Comparison of ENCODE assay signal across 8 mouse cellular contexts in the genomic region with DNA sequence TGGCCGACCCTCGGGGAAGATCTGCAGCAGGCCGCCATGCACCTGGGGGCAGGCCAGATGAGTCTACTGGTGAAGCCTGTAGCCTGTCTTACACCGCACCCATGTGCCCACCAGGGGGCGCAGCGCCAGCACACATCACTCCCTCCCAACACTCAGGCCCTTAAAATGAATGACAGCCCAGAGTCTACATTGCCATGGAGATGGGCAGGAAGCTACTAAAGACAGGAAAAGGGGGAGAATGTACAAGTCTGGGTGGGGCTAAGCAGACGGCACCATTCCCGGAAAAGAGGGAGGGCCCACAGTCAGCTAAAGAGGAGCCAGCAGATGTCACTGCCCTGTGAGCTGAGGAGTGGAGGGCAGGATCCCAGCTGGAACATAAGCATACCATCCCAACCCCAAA. TPM values are rescaled to one million over a fixed set of nuclear protein-coding genes. Genes with fewer than 3 reads are reported as not detected.
DNase-seq lines count a peak whose midpoint lies in the region; ATAC-seq lines count a peak whose summit lies in the region.

No protein-coding gene starts in this region.

- peaks cover 44% of the 10 kb centered on the region for H3K4me1 ChIP-seq in embryonic facial prominence, embryonic 13.5 days
- H3K4me1 ChIP-seq in kidney, embryonic 14.5 days (ENCODE audit: control insufficient read depth, insufficient read depth, low read length) = peaks cover 30% of the 10 kb centered on the region
- peaks cover 57% of the 10 kb centered on the region for H3K4me1 ChIP-seq in limb, embryonic 15.5 days

- H3K4me2 ChIP-seq in embryonic facial prominence, embryonic 13.5 days = no peak overlapping the region
- no peak overlapping the region for H3K4me2 ChIP-seq in kidney, embryonic 14.5 days (replicated peaks; ENCODE audit: low read depth, low read length)
- H3K4me2 ChIP-seq in limb, embryonic 15.5 days = no peak overlapping the region

- H3K27me3 ChIP-seq in embryonic facial prominence, embryonic 13.5 days = no peaks in the 10 kb centered on the region
- no peaks in the 10 kb centered on the region for H3K27me3 ChIP-seq in kidney, embryonic 14.5 days (ENCODE audit: control insufficient read depth, insufficient read depth, low read length)
- H3K27me3 ChIP-seq in limb, embryonic 15.5 days = no peaks in the 10 kb centered on the region

- no peaks in the 10 kb centered on the region for H3K9me3 ChIP-seq in embryonic facial prominence, embryonic 13.5 days
- no peaks in the 10 kb centered on the region for H3K9me3 ChIP-seq in kidney, embryonic 14.5 days (ENCODE audit: control insufficient read depth, low read length)
- no peaks in the 10 kb centered on the region for H3K9me3 ChIP-seq in limb, embryonic 15.5 days

- 11% methylated on average over 8 of the region's 8 CpGs for WGBS in embryonic facial prominence, embryonic 13.5 days
- WGBS in kidney, embryonic 14.5 days = 11% methylated on average over 8 of the region's 8 CpGs
- 7% methylated on average over 8 of the region's 8 CpGs for WGBS in limb, embryonic 15.5 days

- no peak overlapping the region for H3K27ac ChIP-seq in embryonic facial prominence, embryonic 13.5 days
- no peak overlapping the region for H3K27ac ChIP-seq in kidney, embryonic 14.5 days (ENCODE audit: low read depth, low read length)
- H3K27ac ChIP-seq in limb, embryonic 15.5 days = 0 out of 2 replicates have a peak overlapping the region, but pooled peaks have one; percentile 33

- H3K9ac ChIP-seq in embryonic facial prominence, embryonic 13.5 days = no peak overlapping the region
- no peak overlapping the region for H3K9ac ChIP-seq in kidney, embryonic 14.5 days (ENCODE audit: low read depth, low read length)
- H3K9ac ChIP-seq in limb, embryonic 15.5 days = no peak overlapping the region

- peaks cover 66% of the 10 kb centered on the region for H3K36me3 ChIP-seq in embryonic facial prominence, embryonic 13.5 days
- peaks cover 60% of the 10 kb centered on the region for H3K36me3 ChIP-seq in kidney, embryonic 14.5 days (ENCODE audit: control insufficient read depth, insufficient read depth, low read length)
- peaks cover 74% of the 10 kb centered on the region for H3K36me3 ChIP-seq in limb, embryonic 15.5 days

- ATAC-seq in embryonic facial prominence, embryonic 13.5 days (ENCODE audit: insufficient number of reproducible peaks, insufficient read depth, low FRiP score, low TSS enrichment, low read depth) = peak; percentile 82
- peak; percentile 92 for ATAC-seq in kidney, embryonic 14.5 days (ENCODE audit: low FRiP score, low TSS enrichment)
- ATAC-seq in limb, embryonic 15.5 days (ENCODE audit: insufficient number of reproducible peaks, low FRiP score, low TSS enrichment, low read depth) = peak; percentile 80

- no peak overlapping the region for H3K4me3 ChIP-seq in embryonic facial prominence, embryonic 13.5 days
- no peak overlapping the region for H3K4me3 ChIP-seq in kidney, embryonic 14.5 days (ENCODE audit: low read length)
- H3K4me3 ChIP-seq in limb, embryonic 15.5 days = no peak overlapping the region

- DNase-seq in 416B (ENCODE audit: low read depth) = peak; percentile 95
- peak; percentile 68 to 73 for DNase-seq in adrenal gland, postnatal 4 days (ENCODE audit: low spot score in 2 of 2)
- DNase-seq in heart, adult 9 months (ENCODE audit: low spot score in 2 of 2) = peak; percentile 88 to 92
- DNase-seq in monocyte, adult 2 months (ENCODE audit: low read depth in 1 of 2, low spot score in 2 of 2) = peak; percentile 48 to 73
- DNase-seq in spleen, postnatal 36 days (ENCODE audit: low spot score in 2 of 2) = peak; percentile 84 to 86

RNA-seq across cellular contexts. Expression of a gene that starts 6.4 kb away (rescaled TPM):
- not detected for total RNA-seq in adrenal gland, postnatal 4 days (2021)
- 0.25 and 0.32 TPM in 2 replicates for polyA plus RNA-seq in embryonic facial prominence, embryonic 13.5 days (2015; fragmentation: Nextera tagmentation; extraction: Ambion mirVana)
- not detected in 2 replicates for polyA plus RNA-seq in kidney, embryonic 14.5 days (2014; fragmentation: Nextera tagmentation; extraction: Ambion mirVana)
- 0.09 TPM in 1 of 2 replicates, not detected in the other for polyA plus RNA-seq in limb, embryonic 15.5 days (2015; fragmentation: Nextera tagmentation; extraction: Ambion mirVana)

RNA-seq across cellular contexts. Expression of a gene that starts 6.7 kb away (rescaled TPM):
- total RNA-seq in adrenal gland, postnatal 4 days (2021) = 100 to 1,000 TPM; 106 to 111 TPM
- polyA plus RNA-seq in embryonic facial prominence, embryonic 13.5 days (2015; fragmentation: Nextera tagmentation; extraction: Ambion mirVana) = 69.2 and 77.7 TPM in 2 replicates
- 33.1 and 37.8 TPM in 2 replicates for polyA plus RNA-seq in kidney, embryonic 14.5 days (2014; fragmentation: Nextera tagmentation; extraction: Ambion mirVana)
- polyA plus RNA-seq in limb, embryonic 15.5 days (2015; fragmentation: Nextera tagmentation; extraction: Ambion mirVana) = 74.5 and 78.3 TPM in 2 replicates

RNA-seq across cellular contexts. Expression of a gene that starts 18.8 kb away (rescaled TPM):
- 10 to 100 TPM; 53.3 to 60.8 TPM for total RNA-seq in adrenal gland, postnatal 4 days (2021)
- 72.2 and 74.2 TPM in 2 replicates for polyA plus RNA-seq in embryonic facial prominence, embryonic 13.5 days (2015; fragmentation: Nextera tagmentation; extraction: Ambion mirVana)
- polyA plus RNA-seq in kidney, embryonic 14.5 days (2014; fragmentation: Nextera tagmentation; extraction: Ambion mirVana) = 51.5 and 60.2 TPM in 2 replicates
- 70.5 and 73.3 TPM in 2 replicates for polyA plus RNA-seq in limb, embryonic 15.5 days (2015; fragmentation: Nextera tagmentation; extraction: Ambion mirVana)

RNA-seq across cellular contexts. Expression of a gene that starts 21.0 kb away (rescaled TPM):
- total RNA-seq in adrenal gland, postnatal 4 days (2021) = not detected
- polyA plus RNA-seq in embryonic facial prominence, embryonic 13.5 days (2015; fragmentation: Nextera tagmentation; extraction: Ambion mirVana) = 2.2 and 5.2 TPM in 2 replicates
- polyA plus RNA-seq in kidney, embryonic 14.5 days (2014; fragmentation: Nextera tagmentation; extraction: Ambion mirVana) = not detected in 2 replicates
- 0.90 and 1.2 TPM in 2 replicates for polyA plus RNA-seq in limb, embryonic 15.5 days (2015; fragmentation: Nextera tagmentation; extraction: Ambion mirVana)

RNA-seq across cellular contexts. Expression of a gene that starts 21.1 kb away (rescaled TPM):
- total RNA-seq in adrenal gland, postnatal 4 days (2021) = 1 to 10 TPM in 1 of 2 experiments, under 1 TPM in 1; 0.62 to 2.3 TPM
- 60.5 and 96.6 TPM in 2 replicates for polyA plus RNA-seq in embryonic facial prominence, embryonic 13.5 days (2015; fragmentation: Nextera tagmentation; extraction: Ambion mirVana)
- 24.5 and 30.8 TPM in 2 replicates for polyA plus RNA-seq in kidney, embryonic 14.5 days (2014; fragmentation: Nextera tagmentation; extraction: Ambion mirVana)
- 127 and 146 TPM in 2 replicates for polyA plus RNA-seq in limb, embryonic 15.5 days (2015; fragmentation: Nextera tagmentation; extraction: Ambion mirVana)
